Mouse (Mus musculus) liver, embryonic 13.5 days (tissue): ENCODE measurements around the gene Isoc2b. TPM values are rescaled to one million over a fixed set of nuclear protein-coding genes. Genes with fewer than 3 reads are reported as not detected.
A peak's percentile ranks its signal among the peaks of the same experiment; 100 is the strongest.
"Not testable (repeated sequence)": the region's sequence is repeated elsewhere in the genome, so short reads cannot be mapped to it uniquely, and the experiment has no call there.

Experiments
- ATAC-seq: fragments of 200-750 bp; cut with Nextera tagmentation; 2 replicates; pipeline ENCODE4 v1.8.0; 2017; ENCODE audit warnings: low read depth, mild to moderate bottlenecking, moderate number of reproducible peaks, moderate library complexity
- DNase-seq: peaks from one replicate; pipeline ENCODE4 v3.0.0; 2022
- H3K27ac ChIP-seq: fragments of 300-500 bp; sonication (generic); 2 replicates; pipeline ENCODE4 v1.5.1; 2015; ENCODE audit warnings: moderate library complexity, mild to moderate bottlenecking, inconsistent platforms
- H3K27me3 ChIP-seq: fragments of 300-500 bp; sonication (generic); 2 replicates; pipeline ENCODE4 v1.6.1; 2015; ENCODE audit warnings: mild to moderate bottlenecking, inconsistent platforms
- H3K36me3 ChIP-seq: fragments of 300-500 bp; sonication (generic); 2 replicates; pipeline ENCODE4 v1.6.1; 2015; ENCODE audit warnings: mild to moderate bottlenecking, inconsistent platforms
- H3K4me1 ChIP-seq: fragments of 300-500 bp; sonication (generic); replicated peaks from 2 replicates; pipeline ENCODE4 v1.6.1; 2015; ENCODE audit warnings: inconsistent platforms
- H3K4me2 ChIP-seq: fragments of 300-500 bp; sonication (generic); 2 replicates; pipeline ENCODE4 v1.6.1; 2015; ENCODE audit warnings: inconsistent platforms, mild to moderate bottlenecking, moderate library complexity
- H3K4me3 ChIP-seq: fragments of 300-500 bp; sonication (generic); replicated peaks from 2 replicates; pipeline ENCODE4 v1.5.1; 2015; ENCODE audit warnings: mild to moderate bottlenecking, inconsistent platforms
- H3K9ac ChIP-seq: fragments of 300-500 bp; sonication (generic); 2 replicates; pipeline ENCODE4 v1.6.1; 2015; ENCODE audit warnings: mild to moderate bottlenecking, inconsistent platforms
- H3K9me3 ChIP-seq: fragments of 300-500 bp; sonication (generic); replicated peaks from 2 replicates; pipeline ENCODE4 v1.6.1; 2016; ENCODE audit warnings: inconsistent platforms
- WGBS: fragments of 180-500 bp; shearing (Covaris S2); methylation state at CpG from one replicate; pipeline ENCODE4 v1.1.7; 2015; ENCODE audit not compliant: insufficient replicate concordance; 5-methylcytosine and 5-hydroxymethylcytosine counted together
- polyA plus RNA-seq: library from polyadenylated mRNA; unstranded; fragments of >200 nt; fragmentation: Nextera tagmentation; extraction: Ambion mirVana; gene quantifications from 2 replicates; pipeline ENCODE4 v1.2.1, GENCODE M21; 2015

The Isoc2b gene
- polyA plus RNA-seq, 1 experiment from 2014 or later = 3.1 TPM

DNA sequence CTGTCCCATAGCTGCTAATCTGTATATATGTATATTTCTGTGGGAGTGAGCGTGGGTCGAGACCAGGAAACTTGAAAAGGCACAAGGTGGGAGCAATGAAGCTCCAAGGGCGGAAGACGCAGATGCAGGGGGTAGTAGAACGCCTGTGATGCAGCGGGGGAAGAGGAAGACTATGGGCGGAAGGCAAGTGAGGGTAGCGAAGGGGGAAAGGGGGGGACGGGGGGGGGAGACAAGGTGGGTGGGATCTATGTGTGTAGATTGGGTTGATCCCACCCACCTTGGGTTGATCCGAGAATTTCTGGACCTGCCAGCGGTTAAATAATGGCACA lies 30.4 kb upstream of the Isoc2b start:
- Histone ChIP-seq H3K4me1 (peaks cover 22% of the 10 kb centered on the region), H3K9ac (peak overlapping the region; percentile 64), H3K36me3 (no peaks in the 10 kb centered on the region), H3K27ac (peak overlapping the region; percentile 64), H3K9me3 (0 out of 2 replicates have a peak, but pooled peaks cover 2% of the 10 kb centered on the region), H3K27me3 (no peaks in the 10 kb centered on the region), H3K4me2 (peak overlapping the region; percentile 72), H3K4me3 (peak overlapping the region; percentile 50)
- DNase-seq (no peak), ATAC-seq (peak; percentile 51; the same call in 1 of the 2 replicates)
- 15% methylated on average over 11 of the region's 11 CpGs for WGBS

GRCm38 (mm10) chr7:4899649-4900522 lies 29.8 kb upstream of the Isoc2b start:
- H3K27ac ChIP-seq = peak overlapping the region; percentile 64
- WGBS = 6% methylated on average over 19 of the region's 19 CpGs

DNA sequence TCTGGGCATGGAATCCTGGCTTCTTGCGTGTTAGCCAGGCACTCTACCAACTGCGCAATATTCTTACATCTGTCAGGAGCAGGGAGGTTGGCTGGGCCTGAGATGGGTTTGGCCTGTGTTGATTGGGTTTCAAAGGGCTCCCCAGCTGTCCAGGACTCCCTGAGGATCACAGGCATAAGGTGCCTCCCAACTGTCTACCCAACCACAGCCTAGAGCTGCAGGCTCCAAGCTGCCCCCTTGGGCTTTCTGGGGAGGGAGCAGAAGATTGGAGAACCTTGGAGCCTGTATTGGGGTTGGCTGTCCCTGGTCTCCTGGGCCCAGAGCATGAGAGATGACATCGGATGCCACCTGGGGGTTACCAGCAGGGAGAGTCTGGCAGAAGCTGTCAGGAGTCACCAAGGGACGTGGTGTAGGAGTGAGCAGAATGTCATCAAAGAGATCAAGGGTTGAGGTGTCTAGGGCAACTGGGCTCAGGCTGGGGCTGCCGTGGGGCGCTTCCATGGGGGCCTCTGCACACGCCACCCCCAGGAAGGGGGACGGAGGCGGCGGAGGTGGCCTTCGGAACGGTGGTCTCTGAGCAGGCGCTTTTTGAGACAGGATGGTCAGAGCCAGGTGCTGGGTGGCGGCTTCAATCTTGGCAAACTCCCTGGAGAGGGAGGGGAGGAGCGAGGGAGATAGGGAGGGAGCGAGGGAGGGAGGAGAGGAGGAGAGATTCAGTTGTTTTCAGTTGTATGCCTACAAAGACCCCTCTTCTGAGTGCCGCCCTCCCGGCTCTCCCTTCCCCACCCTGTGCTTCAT lies 29.0 kb upstream of the Isoc2b start:
- Histone ChIP-seq H3K36me3 (no peaks in the 10 kb centered on the region), H3K9me3 (0 out of 2 replicates have a peak, but pooled peaks cover 2% of the 10 kb centered on the region), H3K4me1 (peaks cover 22% of the 10 kb centered on the region), H3K27me3 (no peaks in the 10 kb centered on the region), H3K4me2 (peak overlapping the region; percentile 72), H3K4me3 (peak overlapping the region; percentile 50), H3K9ac (peak overlapping the region; percentile 64), H3K27ac (peak overlapping the region; percentile 39; the same call in 1 of the 2 replicates)
- ATAC-seq (peak; percentile 30; the same call in 1 of the 2 replicates), DNase-seq (no peak)
- WGBS = 29% methylated on average over 18 of the region's 18 CpGs

More at GRCm38 (mm10) chr7:4899649-4900522, 29.8 kb upstream of the Isoc2b start:
- Histone ChIP-seq H3K27me3 (no peaks in the 10 kb centered on the region), H3K9me3 (0 out of 2 replicates have a peak, but pooled peaks cover 2% of the 10 kb centered on the region), H3K4me1 (peaks cover 22% of the 10 kb centered on the region), H3K36me3 (no peaks in the 10 kb centered on the region), H3K4me3 (peak overlapping the region; percentile 50), H3K4me2 (peak overlapping the region; percentile 72), H3K9ac (peak overlapping the region; percentile 64)
- ATAC-seq = peak; percentile 82
- no peak for DNase-seq

DNA sequence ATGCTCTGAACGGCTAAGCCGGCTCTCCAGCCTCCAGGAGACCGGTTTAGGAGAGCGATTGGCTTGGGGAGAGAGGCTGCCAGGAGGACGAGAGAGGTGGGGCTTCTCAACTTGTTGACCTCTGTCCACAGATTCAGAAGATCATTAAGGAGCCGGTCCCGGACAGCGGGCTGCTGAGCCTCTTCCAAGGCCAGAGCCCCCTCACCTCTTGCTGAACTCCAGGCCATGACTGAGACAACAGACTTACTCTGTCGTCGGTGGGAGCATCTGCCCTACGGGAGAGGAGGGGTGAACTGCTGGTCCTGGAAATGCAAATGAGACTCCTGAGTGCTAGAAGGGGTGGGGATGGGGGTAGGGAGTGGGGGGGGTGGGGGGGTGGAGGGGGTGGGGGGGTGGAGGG lies 25.1 kb upstream of the Isoc2b start:
- Histone ChIP-seq H3K27ac (no peak overlapping the region), H3K4me3 (no peak overlapping the region), H3K9me3 (no peaks in the 10 kb centered on the region), H3K27me3 (no peaks in the 10 kb centered on the region), H3K36me3 (no peaks in the 10 kb centered on the region; the same call in none of the 2 replicates), H3K4me1 (peaks cover 14% of the 10 kb centered on the region), H3K4me2 (no peak overlapping the region), H3K9ac (no peak overlapping the region)
- ATAC-seq (no peak), DNase-seq (no peak)
- 74% methylated on average over 11 of the region's 11 CpGs for WGBS

DNA sequence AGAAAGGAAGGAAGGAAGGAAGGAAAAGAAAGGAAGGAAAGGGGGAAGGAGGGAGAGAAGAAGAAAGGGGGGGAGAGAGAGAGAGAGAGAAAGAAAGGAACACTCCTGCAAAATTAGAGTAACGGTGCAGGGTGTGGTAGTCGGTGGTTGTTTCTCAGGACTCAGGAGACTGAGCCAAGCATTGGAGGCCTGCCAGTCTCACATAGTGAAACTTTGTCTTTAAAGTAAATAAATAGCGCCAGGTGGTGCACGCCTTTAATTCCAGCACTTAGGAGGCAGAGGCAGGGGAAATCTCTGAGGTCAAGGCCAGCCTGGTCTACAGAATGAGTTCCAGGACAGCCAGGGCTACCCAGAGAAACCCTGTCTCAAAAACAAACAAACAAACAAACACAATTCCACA lies 16.6 kb upstream of the Isoc2b start:
- H3K4me1 ChIP-seq = no peaks in the 10 kb centered on the region
- WGBS = 75% methylated on average over 4 of the region's 4 CpGs
- H3K36me3 ChIP-seq = peaks cover 5% of the 10 kb centered on the region; the same call in 1 of the 2 replicates
- H3K4me3 ChIP-seq = no peak overlapping the region
- ATAC-seq = no peak
- no peak overlapping the region for H3K4me2 ChIP-seq
- no peak for DNase-seq
- H3K27ac ChIP-seq = no peak overlapping the region
- H3K9me3 ChIP-seq = no peaks in the 10 kb centered on the region
- no peak overlapping the region for H3K9ac ChIP-seq
- no peaks in the 10 kb centered on the region for H3K27me3 ChIP-seq

- 89% methylated on average over 1 of the region's 1 CpGs for WGBS
- peaks cover 30% of the 10 kb centered on the region for H3K4me1 ChIP-seq
- not testable (repeated sequence) for H3K4me3 ChIP-seq, H3K4me2 ChIP-seq, H3K36me3 ChIP-seq, H3K9ac ChIP-seq, ATAC-seq, H3K27ac ChIP-seq, H3K27me3 ChIP-seq, DNase-seq, H3K9me3 ChIP-seq
Measured at GRCm38 (mm10) chr7:4879036-4879435, 9.0 kb upstream of the Isoc2b start.

DNA sequence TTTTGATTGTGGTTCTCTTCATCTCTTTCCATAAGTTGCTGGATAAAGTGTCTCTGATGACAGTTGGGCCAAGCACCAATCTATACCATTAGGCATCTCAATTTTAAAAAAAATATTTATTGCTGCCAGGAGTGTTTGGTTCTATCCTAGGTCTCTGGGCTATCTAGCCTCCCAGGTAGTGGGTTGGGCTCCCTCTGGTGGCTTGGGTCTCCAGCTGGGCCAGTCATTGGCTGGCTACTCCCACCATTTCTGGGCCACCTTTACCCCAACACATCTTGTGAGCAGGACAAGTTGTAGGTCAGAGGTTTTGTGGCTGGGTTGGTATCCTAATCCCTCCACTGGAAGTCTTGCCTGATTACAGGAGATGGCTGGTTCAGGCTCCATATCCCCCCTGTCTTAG lies 8.1 kb upstream of the Isoc2b start:
- Histone ChIP-seq H3K9ac (peak overlapping the region; percentile 65), H3K4me1 (peaks cover 30% of the 10 kb centered on the region), H3K36me3 (peaks cover 5% of the 10 kb centered on the region; the same call in 1 of the 2 replicates), H3K4me3 (peak overlapping the region; percentile 62), H3K9me3 (no peaks in the 10 kb centered on the region), H3K27me3 (no peaks in the 10 kb centered on the region), H3K4me2 (peak overlapping the region; percentile 84), H3K27ac (peak overlapping the region; percentile 11; the same call in 1 of the 2 replicates)
- DNase-seq = no peak
- ATAC-seq = no peak

- Histone ChIP-seq H3K9me3 (no peaks in the 10 kb centered on the region), H3K27ac (peak overlapping the region; percentile 59), H3K4me2 (peak overlapping the region; percentile 84), H3K36me3 (peaks cover 4% of the 10 kb centered on the region; the same call in 1 of the 2 replicates), H3K27me3 (no peaks in the 10 kb centered on the region), H3K4me1 (peaks cover 30% of the 10 kb centered on the region), H3K4me3 (peak overlapping the region; percentile 62), H3K9ac (peak overlapping the region; percentile 65)
- 10% methylated on average over 11 of the region's 11 CpGs for WGBS
- ATAC-seq (peak; percentile 13), DNase-seq (no peak)
Measured at GRCm38 (mm10) chr7:4877226-4877625, 7.2 kb upstream of the Isoc2b start.

DNA sequence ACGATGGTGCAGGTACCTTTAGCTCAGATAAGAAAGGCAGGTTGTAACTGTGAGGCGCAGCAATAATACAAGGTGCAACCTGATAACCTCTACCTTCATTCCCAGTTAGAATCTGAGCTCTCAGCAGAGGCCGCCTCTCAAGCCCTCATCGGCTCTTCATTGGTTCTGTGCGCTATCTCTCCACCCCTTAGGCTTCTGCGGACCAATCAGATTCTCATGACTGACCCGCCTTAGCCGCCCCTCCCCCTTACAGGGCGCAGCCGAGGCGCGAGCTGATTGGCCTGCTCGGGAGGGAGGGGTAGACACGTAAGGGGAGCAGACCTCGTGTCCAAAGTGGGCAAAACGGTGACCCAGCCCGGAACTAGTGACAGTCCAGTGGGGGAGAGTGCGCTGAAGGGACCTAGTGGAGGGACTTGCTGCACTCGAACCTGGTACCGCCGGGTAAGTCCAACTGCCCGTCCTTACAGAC lies 6.7 kb upstream of the Isoc2b start, which contains the start of gene Isoc2a:
Gene Isoc2a, plus strand, starts transcription at position 401 of the 469 bp plus-strand sequence.
- H3K4me1 ChIP-seq = peaks cover 30% of the 10 kb centered on the region
- peak within 1 kb of the TSS; percentile 67 for H3K27ac ChIP-seq
- H3K4me3 ChIP-seq = peak within 1 kb of the TSS; percentile 62
- WGBS = 0% methylated on average over 22 of the region's 22 CpGs
- H3K9ac ChIP-seq = peak within 1 kb of the TSS; percentile 65
- no peaks in the 10 kb centered on the region for H3K27me3 ChIP-seq
- peak; percentile 93 for DNase-seq
- H3K9me3 ChIP-seq = no peaks in the 10 kb centered on the region
- H3K36me3 ChIP-seq = no peaks in the 10 kb centered on the region
- ATAC-seq = peak; percentile 98
- H3K4me2 ChIP-seq = peak within 1 kb of the TSS; percentile 84

DNA sequence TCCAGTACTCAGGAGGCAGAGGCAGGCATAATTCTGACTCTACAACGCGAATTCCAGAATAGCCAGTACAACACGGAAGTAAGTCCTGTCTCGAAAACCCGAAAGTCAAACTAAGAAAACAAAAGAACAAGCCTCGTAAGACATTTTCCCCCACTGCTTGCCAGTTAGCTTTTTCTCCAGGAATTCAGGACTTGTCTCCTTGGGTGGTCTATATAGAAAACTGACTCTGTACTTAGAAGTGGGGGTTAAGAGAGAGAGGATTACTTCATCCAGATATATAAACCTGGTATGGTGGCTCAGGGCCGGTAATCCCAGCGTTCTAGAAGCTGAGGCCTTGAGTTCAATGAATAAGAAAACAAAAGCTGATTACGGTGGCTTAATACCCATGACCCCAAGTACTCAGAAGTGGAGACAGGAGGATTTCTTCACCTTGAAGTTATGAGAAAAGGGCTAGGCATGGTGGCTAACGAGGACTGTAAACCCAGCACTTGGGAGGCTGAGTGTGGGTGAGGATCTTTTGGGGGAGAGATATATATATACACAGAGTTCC lies 3.4 kb downstream of the Isoc2b start:
- Histone ChIP-seq H3K4me1 (peaks cover 20% of the 10 kb centered on the region), H3K9ac (peak overlapping the region; percentile 78), H3K27ac (peak overlapping the region; percentile 59), H3K27me3 (no peaks in the 10 kb centered on the region), H3K36me3 (no peaks in the 10 kb centered on the region), H3K4me3 (peak overlapping the region; percentile 73), H3K9me3 (no peaks in the 10 kb centered on the region), H3K4me2 (peak overlapping the region; percentile 83)
- no peak for ATAC-seq
- WGBS = 34% methylated on average over 10 of the region's 10 CpGs
- DNase-seq = no peak
